Mouse (Mus musculus): ENCODE results near the gene Edil3.

DNA sequence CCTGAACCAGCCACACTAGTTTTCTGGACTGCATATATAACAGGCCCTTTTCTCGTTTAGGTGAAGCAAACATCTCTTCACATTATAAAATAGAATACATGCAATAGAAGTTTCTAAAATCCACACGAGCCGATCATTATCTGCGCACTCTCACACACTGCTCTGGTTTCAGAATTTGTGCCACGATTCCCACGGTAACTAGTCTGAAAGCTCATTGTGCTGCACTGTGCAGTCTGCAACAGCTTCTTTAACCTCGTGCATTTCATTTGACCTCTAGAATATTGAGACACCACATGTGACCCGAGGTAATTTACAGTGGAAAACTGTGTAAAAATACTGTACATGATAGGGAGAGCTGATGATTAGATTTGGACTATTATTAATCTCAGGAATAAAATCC is 298.5 kb downstream of the Edil3 start:
- TF ChIP-seq CTCF (IDR thresholded peaks at IDR 0.05; ENCODE audit: borderline replicate concordance, extremely low read depth, insufficient read depth, insufficient read length), result no peak
- TF ChIP-seq POLR2A (IDR thresholded peaks at IDR 0.05; ENCODE audit: borderline replicate concordance, extremely low read depth, insufficient read depth, insufficient read length, poor library complexity, severe bottlenecking), result no peak
